Mouse (Mus musculus): ENCODE results near the gene Thrb. TPM values are rescaled to one million over a fixed set of nuclear protein-coding genes. Genes with fewer than 3 reads are reported as not detected.

The Thrb gene
- polyA plus RNA-seq, 1 experiment from 2014 or later = 2.6 TPM

DNA sequence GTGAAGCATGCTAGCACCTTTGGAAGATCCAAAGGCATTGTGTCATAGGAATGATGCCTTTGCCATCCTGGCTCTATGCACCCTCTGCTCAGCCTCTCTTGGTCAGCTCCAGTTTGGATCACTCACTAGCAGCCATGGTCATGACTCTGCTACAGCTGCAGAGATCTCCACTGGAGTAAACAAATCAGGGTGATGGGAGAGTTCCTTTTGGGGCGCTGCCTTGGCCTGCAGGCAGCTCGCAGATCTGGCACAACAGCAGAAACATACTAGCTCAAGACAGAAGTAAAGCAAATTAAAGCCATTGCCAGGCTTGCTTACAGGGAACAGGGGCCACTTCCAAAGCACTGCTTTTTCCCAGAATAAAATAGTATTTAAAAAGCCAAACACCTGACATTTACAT is 186.6 kb downstream of the Thrb start:
- Histone ChIP-seq H3K9ac (no peak overlapping the region), H3K4me2 (no peak overlapping the region), H3K9me3 (no peaks in the 10 kb centered on the region), H3K4me1 (peaks cover 5% of the 10 kb centered on the region; the same call in 1 of the 2 replicates), H3K36me3 (no peaks in the 10 kb centered on the region), H3K27me3 (no peaks in the 10 kb centered on the region), H3K27ac (no peak overlapping the region), H3K4me3 (no peak overlapping the region)
- WGBS = 72% methylated on average over 2 of the region's 2 CpGs
- ATAC-seq (ENCODE audit: insufficient number of reproducible peaks, insufficient read depth, low FRiP score, low TSS enrichment, low read depth) = no peak

DNA sequence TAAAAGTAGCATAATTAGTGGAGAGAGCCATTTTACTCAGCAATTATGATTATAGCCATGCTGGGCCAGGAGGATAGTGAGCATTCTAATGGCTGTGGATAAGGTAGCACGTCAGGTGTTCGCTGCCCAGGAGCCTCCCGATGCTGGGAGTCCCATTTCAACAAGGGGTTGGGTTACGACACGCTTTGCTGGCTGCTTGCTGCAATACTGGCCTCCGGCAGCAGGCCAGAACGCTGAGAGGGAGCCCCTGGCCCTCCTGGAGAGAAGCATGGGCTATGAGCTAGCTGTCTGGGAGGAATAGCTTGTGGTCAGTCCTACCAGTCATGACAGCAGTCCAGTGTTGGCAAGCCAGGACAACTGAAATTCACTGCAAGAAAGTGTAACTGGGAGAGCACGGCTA is 187.2 kb downstream of the Thrb start:
- Histone ChIP-seq H3K4me3 (no peak overlapping the region), H3K4me1 (peaks cover 5% of the 10 kb centered on the region; the same call in 1 of the 2 replicates), H3K27ac (no peak overlapping the region), H3K27me3 (no peaks in the 10 kb centered on the region), H3K9me3 (no peaks in the 10 kb centered on the region), H3K36me3 (no peaks in the 10 kb centered on the region), H3K9ac (no peak overlapping the region), H3K4me2 (no peak overlapping the region)
- ATAC-seq (ENCODE audit: insufficient number of reproducible peaks, insufficient read depth, low FRiP score, low TSS enrichment, low read depth) = no peak
- WGBS = 39% methylated on average over 8 of the region's 8 CpGs

DNA sequence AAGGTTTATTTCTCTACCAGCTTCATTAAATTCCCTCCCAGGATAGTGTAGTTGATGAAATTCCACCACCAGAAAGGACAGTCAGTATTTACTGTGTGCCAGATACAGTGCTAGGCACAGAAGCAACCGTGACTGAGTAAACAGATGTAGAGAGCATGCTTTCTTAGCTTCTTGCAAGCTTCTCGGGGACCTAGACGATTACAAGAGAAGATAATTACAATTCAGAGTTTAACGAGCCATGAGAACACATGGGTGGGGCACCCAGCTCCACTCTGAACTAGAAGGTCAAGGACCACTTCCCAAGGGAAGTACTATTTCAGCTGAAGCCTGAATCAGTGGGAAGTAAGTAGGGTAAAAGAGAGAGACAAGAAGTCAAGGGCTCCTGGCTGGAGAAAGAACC is 190.3 kb downstream of the Thrb start:
- Histone ChIP-seq H3K27me3 (no peaks in the 10 kb centered on the region), H3K27ac (no peak overlapping the region), H3K4me2 (no peak overlapping the region), H3K36me3 (no peaks in the 10 kb centered on the region), H3K9ac (no peak overlapping the region), H3K9me3 (no peaks in the 10 kb centered on the region), H3K4me1 (peaks cover under 1% of the 10 kb centered on the region; the same call in 1 of the 2 replicates), H3K4me3 (no peak overlapping the region)
- 44% methylated on average over 4 of the region's 4 CpGs for WGBS
- no peak for ATAC-seq (ENCODE audit: insufficient number of reproducible peaks, insufficient read depth, low FRiP score, low TSS enrichment, low read depth)

DNA sequence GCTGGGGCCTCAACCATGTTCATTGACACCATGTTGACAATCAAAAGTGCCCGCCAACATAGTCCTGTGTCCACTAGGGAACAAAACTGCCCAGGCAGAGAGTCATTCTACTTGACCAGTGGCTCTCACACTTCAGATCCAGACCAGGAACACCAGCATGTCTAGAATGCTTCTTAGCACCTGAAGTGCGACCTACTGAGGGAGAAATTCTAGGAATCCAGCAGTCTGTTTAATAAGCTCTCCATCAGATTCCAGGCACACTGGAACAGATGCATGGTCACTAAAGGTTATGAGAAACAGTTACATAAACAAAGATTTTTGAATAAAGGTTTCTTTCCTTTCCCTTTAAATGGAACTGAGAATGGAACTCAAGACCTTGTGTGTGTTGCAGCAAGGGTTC is 192.2 kb downstream of the Thrb start:
- WGBS = 81% methylated on average over 2 of the region's 2 CpGs
- H3K4me3 ChIP-seq = no peak overlapping the region
- no peaks in the 10 kb centered on the region for H3K9me3 ChIP-seq
- no peak overlapping the region for H3K9ac ChIP-seq
- H3K4me2 ChIP-seq = no peak overlapping the region
- ATAC-seq (ENCODE audit: insufficient number of reproducible peaks, insufficient read depth, low FRiP score, low TSS enrichment, low read depth) = no peak
- no peaks in the 10 kb centered on the region for H3K36me3 ChIP-seq
- H3K4me1 ChIP-seq = no peaks in the 10 kb centered on the region; the same call in 1 of the 2 replicates
- H3K27me3 ChIP-seq = no peaks in the 10 kb centered on the region
- H3K27ac ChIP-seq = no peak overlapping the region

DNA sequence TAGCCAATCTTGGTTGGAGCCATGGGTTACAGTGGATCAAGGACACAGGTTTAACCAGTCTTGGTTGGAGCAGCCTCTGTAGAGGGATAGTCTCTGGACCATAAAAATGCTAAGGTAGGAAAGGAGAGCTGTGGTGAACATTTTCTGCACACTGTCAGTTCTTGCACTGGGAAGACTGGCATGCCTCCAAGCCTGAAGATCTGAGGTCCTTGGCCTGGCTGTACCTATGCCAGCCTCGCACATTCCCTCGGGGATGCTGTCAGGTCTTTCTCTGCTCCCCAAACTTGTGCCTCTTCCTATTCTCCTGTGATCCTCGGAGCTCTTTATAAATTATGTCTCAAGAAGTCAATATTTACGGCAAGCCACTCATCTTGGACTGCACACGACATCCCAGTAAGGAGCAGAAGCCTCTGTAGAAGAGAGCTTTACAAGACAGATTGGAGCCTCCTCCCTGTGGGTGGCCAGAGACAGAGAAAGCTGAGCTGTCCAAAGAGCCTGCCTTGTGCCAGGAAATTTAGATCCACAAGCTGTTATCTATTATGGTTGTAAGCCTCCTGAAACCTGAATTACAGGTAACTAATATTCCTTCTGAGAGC is 199.8 kb downstream of the Thrb start:
- ATAC-seq (ENCODE audit: insufficient number of reproducible peaks, insufficient read depth, low FRiP score, low TSS enrichment, low read depth) = no peak
- H3K9ac ChIP-seq = no peak overlapping the region
- no peaks in the 10 kb centered on the region for H3K9me3 ChIP-seq
- no peaks in the 10 kb centered on the region for H3K27me3 ChIP-seq
- H3K4me2 ChIP-seq = no peak overlapping the region
- no peaks in the 10 kb centered on the region for H3K36me3 ChIP-seq
- no peak overlapping the region for H3K4me3 ChIP-seq
- no peak overlapping the region for H3K27ac ChIP-seq
- 78% methylated on average over 5 of the region's 5 CpGs for WGBS
- H3K4me1 ChIP-seq = no peaks in the 10 kb centered on the region

DNA sequence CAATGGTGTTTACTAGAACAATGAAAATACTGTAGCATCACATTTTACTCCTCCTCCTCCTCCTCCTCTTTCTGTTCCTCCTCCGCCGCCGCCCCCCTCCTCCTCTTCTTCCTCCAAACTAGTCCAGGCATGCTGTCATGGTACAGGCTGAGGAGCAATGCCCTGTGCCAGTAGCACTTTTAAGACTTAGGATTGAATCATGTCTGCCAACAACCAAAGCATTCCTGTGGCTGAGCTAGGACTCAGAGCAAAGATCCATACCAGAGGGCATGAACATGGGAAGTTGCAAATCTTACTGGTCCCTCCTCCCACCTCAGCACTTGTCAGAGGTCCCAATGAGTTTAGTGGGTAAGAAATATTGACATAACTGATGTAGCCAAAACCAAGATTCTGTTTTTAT is 202.6 kb downstream of the Thrb start:
- no peak for ATAC-seq (ENCODE audit: insufficient number of reproducible peaks, insufficient read depth, low FRiP score, low TSS enrichment, low read depth)
- H3K36me3 ChIP-seq = no peaks in the 10 kb centered on the region
- H3K4me2 ChIP-seq = no peak overlapping the region
- H3K4me1 ChIP-seq = no peaks in the 10 kb centered on the region
- WGBS = 82% methylated on average over 3 of the region's 3 CpGs
- no peak overlapping the region for H3K27ac ChIP-seq
- no peaks in the 10 kb centered on the region for H3K27me3 ChIP-seq
- no peak overlapping the region for H3K9ac ChIP-seq
- H3K4me3 ChIP-seq = no peak overlapping the region
- H3K9me3 ChIP-seq = no peaks in the 10 kb centered on the region

DNA sequence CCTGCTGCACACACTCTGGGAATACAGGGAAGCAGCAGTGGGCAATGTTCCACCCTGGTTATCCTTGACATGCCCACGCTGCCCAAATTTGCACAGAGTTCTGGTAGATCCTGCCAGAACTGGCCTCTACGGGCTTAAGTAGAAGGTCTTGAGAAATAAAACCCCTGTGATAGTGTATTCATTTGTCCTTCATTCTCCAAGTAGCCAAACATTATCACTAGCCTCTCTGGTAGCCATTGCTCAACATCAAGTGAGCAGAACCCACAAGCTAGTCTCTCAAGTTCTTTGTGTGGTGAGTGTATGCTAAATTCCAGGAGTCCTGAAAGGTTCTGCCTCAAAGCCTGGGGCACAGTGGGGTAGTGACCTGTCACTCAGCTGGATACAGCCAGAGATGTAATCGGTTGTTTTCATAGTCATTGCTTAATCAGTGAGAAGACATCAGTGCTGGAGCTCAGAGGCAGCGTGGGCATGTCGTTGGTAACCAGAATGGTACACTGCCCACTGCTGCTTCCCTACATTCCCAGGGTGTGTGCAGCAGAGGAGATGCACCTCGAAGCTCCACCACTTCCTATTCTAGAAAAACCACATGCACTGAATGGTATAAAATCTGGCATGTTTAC is 203.8 kb downstream of the Thrb start:
- 70% methylated on average over 6 of the region's 6 CpGs for WGBS
- Histone ChIP-seq H3K27ac (no peak overlapping the region), H3K9me3 (no peaks in the 10 kb centered on the region), H3K4me2 (no peak overlapping the region), H3K9ac (no peak overlapping the region), H3K27me3 (no peaks in the 10 kb centered on the region), H3K36me3 (no peaks in the 10 kb centered on the region), H3K4me1 (no peaks in the 10 kb centered on the region), H3K4me3 (no peak overlapping the region)
- no peak for ATAC-seq (ENCODE audit: insufficient number of reproducible peaks, insufficient read depth, low FRiP score, low TSS enrichment, low read depth)

DNA sequence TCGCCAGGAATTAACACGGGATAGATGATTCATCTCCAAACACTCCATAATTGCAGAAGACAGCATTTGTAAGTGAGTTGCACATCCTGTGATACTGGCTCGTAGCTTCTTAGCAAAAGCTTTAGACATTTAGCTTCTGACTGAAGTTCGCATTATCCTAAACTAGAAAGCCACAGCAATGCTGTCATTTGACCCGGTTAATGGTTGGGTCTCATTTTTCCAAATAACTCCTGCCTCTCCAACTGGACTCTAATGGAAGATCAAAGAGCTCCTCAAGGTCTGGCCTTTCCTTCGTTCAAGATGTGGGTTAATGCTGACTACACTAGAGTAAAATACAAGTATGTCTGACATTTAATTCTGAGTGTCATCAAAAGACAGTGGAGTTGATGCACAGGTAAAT is 208.3 kb downstream of the Thrb start:
- no peak overlapping the region for H3K9ac ChIP-seq
- no peak overlapping the region for H3K4me3 ChIP-seq
- no peaks in the 10 kb centered on the region for H3K4me1 ChIP-seq
- H3K36me3 ChIP-seq = no peaks in the 10 kb centered on the region
- H3K4me2 ChIP-seq = no peak overlapping the region
- H3K9me3 ChIP-seq = no peaks in the 10 kb centered on the region
- H3K27ac ChIP-seq = no peak overlapping the region
- ATAC-seq (ENCODE audit: insufficient number of reproducible peaks, insufficient read depth, low FRiP score, low TSS enrichment, low read depth) = no peak
- 61% methylated on average over 6 of the region's 6 CpGs for WGBS
- no peaks in the 10 kb centered on the region for H3K27me3 ChIP-seq

DNA sequence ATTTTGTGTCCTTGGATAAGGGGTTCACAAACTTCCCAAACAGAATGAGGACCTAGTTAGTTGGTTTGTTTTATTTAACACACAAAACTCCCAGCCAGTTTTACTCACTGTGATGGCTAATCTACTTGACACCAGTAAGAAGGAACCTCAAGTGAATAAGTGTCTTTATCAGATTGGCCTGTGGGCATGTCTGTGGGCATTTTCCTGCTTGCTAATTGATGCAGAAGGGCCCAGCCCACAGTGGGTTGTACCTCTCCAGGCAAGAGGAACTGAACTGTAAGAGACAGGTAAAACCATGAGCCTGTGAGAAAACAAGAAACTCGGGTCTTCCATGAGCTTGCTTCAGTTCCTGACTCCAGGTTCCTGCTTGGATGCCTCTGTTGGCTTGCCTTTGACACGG is 215.9 kb downstream of the Thrb start:
- WGBS = 49% methylated on average over 2 of the region's 2 CpGs
- Histone ChIP-seq H3K27me3 (no peaks in the 10 kb centered on the region), H3K4me1 (no peaks in the 10 kb centered on the region), H3K27ac (no peak overlapping the region), H3K9ac (no peak overlapping the region), H3K9me3 (no peaks in the 10 kb centered on the region), H3K36me3 (no peaks in the 10 kb centered on the region), H3K4me2 (no peak overlapping the region), H3K4me3 (no peak overlapping the region)
- no peak for ATAC-seq (ENCODE audit: insufficient number of reproducible peaks, insufficient read depth, low FRiP score, low TSS enrichment, low read depth)

DNA sequence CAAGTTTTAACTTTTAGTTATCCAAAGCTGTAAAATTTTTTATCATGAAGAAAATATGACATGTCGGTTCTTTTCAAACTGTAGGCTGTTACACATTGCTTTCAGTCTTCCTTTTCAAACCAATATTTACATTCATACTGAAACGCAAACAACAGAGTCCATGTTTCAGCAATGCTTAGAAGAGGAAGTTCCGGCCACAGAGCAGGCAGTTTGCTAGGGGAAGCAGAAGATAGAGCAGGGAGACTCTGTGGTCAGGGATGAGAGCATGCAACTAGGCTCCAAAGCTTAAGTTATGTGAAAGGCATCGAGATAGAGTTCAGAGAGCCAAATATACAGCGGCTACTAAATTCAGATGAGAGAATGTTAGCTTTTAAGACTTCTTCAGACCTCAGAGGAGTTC is 219.4 kb downstream of the Thrb start:
- WGBS = 89% methylated on average over 5 of the region's 5 CpGs
- no peak for ATAC-seq (ENCODE audit: insufficient number of reproducible peaks, insufficient read depth, low FRiP score, low TSS enrichment, low read depth)
- no peak overlapping the region for H3K4me3 ChIP-seq
- no peak overlapping the region for H3K4me2 ChIP-seq
- no peak overlapping the region for H3K27ac ChIP-seq
- no peak overlapping the region for H3K9ac ChIP-seq
- H3K36me3 ChIP-seq = no peaks in the 10 kb centered on the region
- no peaks in the 10 kb centered on the region for H3K9me3 ChIP-seq
- no peaks in the 10 kb centered on the region for H3K27me3 ChIP-seq
- no peaks in the 10 kb centered on the region for H3K4me1 ChIP-seq

DNA sequence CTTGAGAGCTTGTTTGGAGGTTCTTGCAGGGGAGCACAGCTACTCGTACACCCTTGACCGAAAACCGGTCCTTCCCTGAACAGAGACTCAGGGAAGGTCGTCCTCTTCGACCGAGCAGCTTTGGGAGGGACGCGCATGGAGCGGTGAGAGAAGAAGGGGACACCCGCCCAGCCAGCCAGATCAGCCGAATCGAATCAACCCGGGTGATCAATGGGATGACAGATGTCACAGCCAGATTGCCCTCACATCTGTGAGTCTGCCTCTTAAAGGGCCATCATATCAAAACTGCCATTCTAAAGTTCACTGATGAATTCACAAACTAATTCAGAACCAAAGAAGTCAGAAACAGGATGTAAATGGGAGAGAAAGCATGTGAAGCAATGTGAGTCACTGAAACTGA is 224.8 kb downstream of the Thrb start:
- H3K4me3 ChIP-seq = no peak overlapping the region
- H3K36me3 ChIP-seq = no peaks in the 10 kb centered on the region
- no peaks in the 10 kb centered on the region for H3K4me1 ChIP-seq
- H3K27me3 ChIP-seq = no peaks in the 10 kb centered on the region
- no peaks in the 10 kb centered on the region for H3K9me3 ChIP-seq
- no peak for ATAC-seq (ENCODE audit: insufficient number of reproducible peaks, insufficient read depth, low FRiP score, low TSS enrichment, low read depth)
- H3K27ac ChIP-seq = no peak overlapping the region
- H3K4me2 ChIP-seq = no peak overlapping the region
- WGBS = 81% methylated on average over 13 of the region's 13 CpGs
- no peak overlapping the region for H3K9ac ChIP-seq

DNA sequence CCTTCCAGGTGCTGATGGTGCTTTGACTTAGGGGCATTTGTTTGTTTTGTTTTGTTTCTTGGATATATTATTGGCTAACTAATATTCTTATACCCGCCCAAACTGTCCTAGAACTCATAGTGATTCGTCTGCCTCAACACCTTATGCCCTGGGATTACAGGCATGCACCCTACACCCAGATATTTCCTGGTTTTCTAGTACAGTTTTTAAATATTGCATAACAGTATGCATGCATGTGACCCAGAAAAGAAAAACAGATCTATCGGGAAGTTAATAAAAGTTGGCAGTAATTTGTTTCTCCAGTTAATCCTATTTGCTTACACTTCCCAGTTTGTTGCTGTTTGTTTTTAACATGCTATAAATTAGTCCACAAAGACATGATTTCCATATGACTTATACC is 225.3 kb downstream of the Thrb start:
- Histone ChIP-seq H3K9ac (no peak overlapping the region), H3K4me3 (no peak overlapping the region), H3K4me1 (no peaks in the 10 kb centered on the region), H3K27ac (no peak overlapping the region), H3K4me2 (no peak overlapping the region), H3K27me3 (no peaks in the 10 kb centered on the region), H3K36me3 (no peaks in the 10 kb centered on the region), H3K9me3 (no peaks in the 10 kb centered on the region)
- no peak for ATAC-seq (ENCODE audit: insufficient number of reproducible peaks, insufficient read depth, low FRiP score, low TSS enrichment, low read depth)
- WGBS = 81% methylated on average over 3 of the region's 3 CpGs

Measured in embryonic facial prominence, embryonic 13.5 days (tissue).